Mouse (Mus musculus): ENCODE results near the gene Lrrtm4. TPM values are rescaled to one million over a fixed set of nuclear protein-coding genes. Genes with fewer than 3 reads are reported as not detected.

Gene Lrrtm4
- total RNA-seq, 2 experiments from 2014 or later = 39.3 to 45.3 TPM

- intact Hi-C loops (cut with DNase I) = no loop called here
- no peak for DNase-seq
Measured at GRCm38 (mm10) chr6:80662729-80663128, 644.1 kb downstream of the Lrrtm4 start.

DNA sequence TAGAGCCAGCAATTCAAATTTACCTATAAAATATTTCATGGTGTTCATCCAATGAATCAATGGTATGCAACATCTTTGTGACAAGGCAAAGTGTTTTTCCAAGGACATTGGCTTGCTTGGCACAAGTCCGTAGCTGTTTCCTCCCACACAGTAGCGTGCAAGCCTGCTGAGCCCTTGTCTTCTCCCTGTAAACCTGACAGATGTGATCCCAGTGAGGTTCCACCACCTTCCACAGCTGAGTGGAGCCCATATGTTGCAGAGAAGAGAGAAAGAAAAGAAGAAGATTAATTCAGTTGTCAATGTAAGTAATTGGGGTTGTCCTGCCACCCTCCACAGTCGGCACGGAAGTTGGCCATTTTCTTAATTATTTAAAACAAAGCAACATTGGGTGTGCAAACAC lies 645.4 kb downstream of the Lrrtm4 start:
- peak; percentile 49 for DNase-seq
- intact Hi-C loops (cut with DNase I) = no loop called here

DNA sequence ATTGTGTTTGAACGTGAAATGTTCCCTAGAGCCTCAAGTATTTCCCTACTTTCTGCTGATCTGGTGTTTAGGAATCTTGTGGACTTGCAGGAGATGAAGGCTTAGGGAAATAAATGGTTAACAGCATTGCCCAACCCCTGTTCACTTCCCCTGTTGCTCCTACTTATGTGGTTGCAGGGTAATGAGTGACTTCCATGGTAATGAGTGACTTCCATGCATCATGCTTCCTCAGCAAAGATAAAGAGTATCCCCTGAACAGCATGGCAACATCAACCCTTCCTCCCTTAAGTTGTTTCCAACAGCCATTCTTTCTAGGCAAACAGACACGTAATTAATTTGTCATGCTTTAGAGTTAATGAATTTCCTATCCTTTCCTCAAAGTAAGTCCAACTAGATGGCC lies 685.5 kb downstream of the Lrrtm4 start:
- no peak for DNase-seq
- intact Hi-C loops (cut with DNase I) = no loop called here

DNA sequence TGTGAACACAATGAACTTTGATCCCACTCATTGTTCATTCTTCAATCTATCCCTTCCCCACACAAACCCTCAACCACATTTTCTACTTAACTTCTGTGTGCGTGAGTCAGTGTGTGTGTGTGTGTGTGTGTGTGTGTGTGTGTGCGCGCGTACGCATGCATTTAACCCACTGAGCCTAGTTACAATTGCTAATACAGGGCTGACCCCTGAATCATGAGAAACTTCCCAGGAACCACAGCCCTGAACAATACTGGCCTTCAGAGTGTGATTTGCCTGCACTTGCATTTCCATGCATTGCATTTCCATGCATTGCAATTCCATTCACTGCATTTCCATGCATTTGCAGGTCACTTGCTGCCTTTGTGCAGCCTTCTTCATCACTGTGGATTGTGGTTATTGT lies 701.8 kb downstream of the Lrrtm4 start:
- intact Hi-C loops (cut with DNase I) = no loop called here
- DNase-seq = no peak

- DNase-seq = no peak
- intact Hi-C loops (cut with DNase I) = no loop called here
Measured at GRCm38 (mm10) chr6:80733416-80733815, 714.7 kb downstream of the Lrrtm4 start.

- no peak for DNase-seq
- intact Hi-C loops (cut with DNase I) = no loop called here
Measured at GRCm38 (mm10) chr6:80750769-80751168, 732.1 kb downstream of the Lrrtm4 start.

GRCm38 (mm10) chr6:80760641-80761204 lies 742.0 kb downstream of the Lrrtm4 start:
- intact Hi-C loops (cut with DNase I) = no loop called here
- DNase-seq = no peak

GRCm38 (mm10) chr6:80786282-80786681 lies 767.6 kb downstream of the Lrrtm4 start:
- DNase-seq = peak; percentile 42
- intact Hi-C loops (cut with DNase I) = no loop called here

GRCm38 (mm10) chr6:80823753-80824152 lies 805.1 kb downstream of the Lrrtm4 start:
- DNase-seq = no peak
- intact Hi-C loops (cut with DNase I) = no loop called here

GRCm38 (mm10) chr6:80839784-80840183 lies 821.1 kb downstream of the Lrrtm4 start:
- intact Hi-C loops (cut with DNase I) = no loop called here
- DNase-seq = no peak

GRCm38 (mm10) chr6:80845294-80845693 lies 826.6 kb downstream of the Lrrtm4 start:
- DNase-seq = peak; percentile 1
- intact Hi-C loops (cut with DNase I) = no loop called here

DNA sequence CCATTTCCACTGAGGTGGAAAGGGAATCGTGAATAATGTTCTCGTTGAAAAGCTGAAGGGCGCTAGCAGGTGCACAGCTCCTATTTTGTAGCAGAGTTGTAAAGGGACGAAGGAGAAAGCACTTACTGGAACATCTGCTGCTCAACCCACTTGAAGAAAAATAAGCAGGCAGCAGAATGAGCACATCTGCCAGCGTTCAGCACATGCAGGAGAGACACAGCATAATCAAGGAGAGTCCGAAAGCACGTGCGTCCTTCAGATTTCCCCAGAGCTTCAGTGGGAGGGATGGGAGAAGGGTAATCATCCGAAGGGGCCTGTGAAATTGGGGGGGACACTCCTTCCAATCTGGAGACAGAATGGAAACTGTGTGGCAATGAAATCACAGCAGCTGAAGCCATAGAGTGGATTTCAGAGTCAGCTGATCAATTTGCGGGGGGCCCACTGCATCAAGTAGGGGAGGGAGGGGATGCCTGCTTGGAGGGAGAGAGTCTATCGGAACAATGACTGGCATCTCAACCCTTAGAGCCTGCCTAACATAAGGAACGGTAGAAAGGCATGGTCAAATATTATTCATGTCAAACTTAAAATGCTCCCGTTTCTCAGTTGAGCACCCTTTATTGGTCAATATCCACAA lies 838.4 kb downstream of the Lrrtm4 start:
- no peak for DNase-seq
- intact Hi-C loops (cut with DNase I) = no loop called here

Other genes starting within 250 kb of the Lrrtm4 start
- gene Gm20594, start 201.0 kb upstream of the Lrrtm4 start, total RNA-seq (2021) = not detected